Mouse (Mus musculus): ENCODE results near the gene Gzmb. TPM values are rescaled to one million over a fixed set of nuclear protein-coding genes. Genes with fewer than 3 reads are reported as not detected.

The Gzmb gene
- polyA plus RNA-seq, 1 experiment, result not detected

GRCm38 (mm10) chr14:56296786-56297185 lies 34.7 kb upstream of the Gzmb start:
- no peaks in the 10 kb centered on the region for H3K9me3 ChIP-seq (replicated peaks; ENCODE audit: control insufficient read depth, insufficient read depth, low read length, poor library complexity, severe bottlenecking)
- no peak overlapping the region for H3K27ac ChIP-seq (ENCODE audit: insufficient read depth, low read length)
- H3K4me1 ChIP-seq (ENCODE audit: control insufficient read depth, insufficient read depth, low read length), result no peaks in the 10 kb centered on the region
- no peak overlapping the region for H3K4me3 ChIP-seq (ENCODE audit: low read depth, low read length)
- no peaks in the 10 kb centered on the region for H3K36me3 ChIP-seq (ENCODE audit: control insufficient read depth, insufficient read depth, low read length, poor library complexity, severe bottlenecking)
- no peak overlapping the region for H3K9ac ChIP-seq (ENCODE audit: low read depth, poor library complexity, severe bottlenecking)
- no peaks in the 10 kb centered on the region for H3K27me3 ChIP-seq (ENCODE audit: control insufficient read depth, insufficient read depth, low read length, poor library complexity, severe bottlenecking)
- no peak for TF ChIP-seq EP300 (IDR thresholded peaks at IDR 0.05; ENCODE audit: insufficient read depth, low read depth, low read length)
- no peak for TF ChIP-seq POLR2A (IDR thresholded peaks at IDR 0.05; ENCODE audit: insufficient read depth, low read length)
- TF ChIP-seq CTCF (IDR thresholded peaks at IDR 0.05; ENCODE audit: low read depth, low read length), result no peak

GRCm38 (mm10) chr14:56296106-56296505 lies 34.0 kb upstream of the Gzmb start:
- TF ChIP-seq CTCF (IDR thresholded peaks at IDR 0.05; ENCODE audit: low read depth, low read length) (no peak), POLR2A (IDR thresholded peaks at IDR 0.05; ENCODE audit: insufficient read depth, low read length) (no peak), EP300 (IDR thresholded peaks at IDR 0.05; ENCODE audit: insufficient read depth, low read depth, low read length) (no peak)
- Histone ChIP-seq H3K27me3 (ENCODE audit: control insufficient read depth, insufficient read depth, low read length, poor library complexity, severe bottlenecking) (no peaks in the 10 kb centered on the region), H3K27ac (ENCODE audit: insufficient read depth, low read length) (no peak overlapping the region), H3K4me3 (ENCODE audit: low read depth, low read length) (no peak overlapping the region), H3K9ac (ENCODE audit: low read depth, poor library complexity, severe bottlenecking) (no peak overlapping the region), H3K4me1 (ENCODE audit: control insufficient read depth, insufficient read depth, low read length) (no peaks in the 10 kb centered on the region), H3K36me3 (ENCODE audit: control insufficient read depth, insufficient read depth, low read length, poor library complexity, severe bottlenecking) (no peaks in the 10 kb centered on the region), H3K9me3 (replicated peaks; ENCODE audit: control insufficient read depth, insufficient read depth, low read length, poor library complexity, severe bottlenecking) (no peaks in the 10 kb centered on the region)

- Histone ChIP-seq H3K4me1 (ENCODE audit: control insufficient read depth, insufficient read depth, low read length) (no peaks in the 10 kb centered on the region), H3K36me3 (ENCODE audit: control insufficient read depth, insufficient read depth, low read length, poor library complexity, severe bottlenecking) (no peaks in the 10 kb centered on the region), H3K27ac (ENCODE audit: insufficient read depth, low read length) (no peak overlapping the region), H3K4me3 (ENCODE audit: low read depth, low read length) (no peak overlapping the region), H3K9ac (ENCODE audit: low read depth, poor library complexity, severe bottlenecking) (no peak overlapping the region), H3K9me3 (replicated peaks; ENCODE audit: control insufficient read depth, insufficient read depth, low read length, poor library complexity, severe bottlenecking) (no peaks in the 10 kb centered on the region), H3K27me3 (ENCODE audit: control insufficient read depth, insufficient read depth, low read length, poor library complexity, severe bottlenecking) (no peaks in the 10 kb centered on the region)
- TF ChIP-seq POLR2A (IDR thresholded peaks at IDR 0.05; ENCODE audit: insufficient read depth, low read length), result no peak
- no peak for TF ChIP-seq EP300 (IDR thresholded peaks at IDR 0.05; ENCODE audit: insufficient read depth, low read depth, low read length)
- no peak for TF ChIP-seq CTCF (IDR thresholded peaks at IDR 0.05; ENCODE audit: low read depth, low read length)
Measured at GRCm38 (mm10) chr14:56293146-56293545, 31.1 kb upstream of the Gzmb start.

GRCm38 (mm10) chr14:56288651-56289050 lies 26.6 kb upstream of the Gzmb start:
- no peak for TF ChIP-seq CTCF (IDR thresholded peaks at IDR 0.05; ENCODE audit: low read depth, low read length)
- TF ChIP-seq POLR2A (IDR thresholded peaks at IDR 0.05; ENCODE audit: insufficient read depth, low read length), result no peak
- TF ChIP-seq EP300 (IDR thresholded peaks at IDR 0.05; ENCODE audit: insufficient read depth, low read depth, low read length), result no peak
- H3K9ac ChIP-seq (ENCODE audit: low read depth, poor library complexity, severe bottlenecking), result no peak overlapping the region
- H3K4me3 ChIP-seq (ENCODE audit: low read depth, low read length), result no peak overlapping the region
- no peaks in the 10 kb centered on the region for H3K9me3 ChIP-seq (replicated peaks; ENCODE audit: control insufficient read depth, insufficient read depth, low read length, poor library complexity, severe bottlenecking)
- no peaks in the 10 kb centered on the region; the same call in 1 of the 2 replicates for H3K27me3 ChIP-seq (ENCODE audit: control insufficient read depth, insufficient read depth, low read length, poor library complexity, severe bottlenecking)
- H3K4me1 ChIP-seq (ENCODE audit: control insufficient read depth, insufficient read depth, low read length), result no peaks in the 10 kb centered on the region
- no peak overlapping the region for H3K27ac ChIP-seq (ENCODE audit: insufficient read depth, low read length)
- no peaks in the 10 kb centered on the region for H3K36me3 ChIP-seq (ENCODE audit: control insufficient read depth, insufficient read depth, low read length, poor library complexity, severe bottlenecking)

GRCm38 (mm10) chr14:56287806-56288205 lies 25.7 kb upstream of the Gzmb start:
- no peaks in the 10 kb centered on the region; the same call in 1 of the 2 replicates for H3K27me3 ChIP-seq (ENCODE audit: control insufficient read depth, insufficient read depth, low read length, poor library complexity, severe bottlenecking)
- no peak overlapping the region for H3K9ac ChIP-seq (ENCODE audit: low read depth, poor library complexity, severe bottlenecking)
- H3K36me3 ChIP-seq (ENCODE audit: control insufficient read depth, insufficient read depth, low read length, poor library complexity, severe bottlenecking), result no peaks in the 10 kb centered on the region
- H3K27ac ChIP-seq (ENCODE audit: insufficient read depth, low read length), result no peak overlapping the region
- TF ChIP-seq POLR2A (IDR thresholded peaks at IDR 0.05; ENCODE audit: insufficient read depth, low read length) (no peak), CTCF (IDR thresholded peaks at IDR 0.05; ENCODE audit: low read depth, low read length) (no peak), EP300 (IDR thresholded peaks at IDR 0.05; ENCODE audit: insufficient read depth, low read depth, low read length) (no peak)
- H3K4me3 ChIP-seq (ENCODE audit: low read depth, low read length), result no peak overlapping the region
- H3K9me3 ChIP-seq (replicated peaks; ENCODE audit: control insufficient read depth, insufficient read depth, low read length, poor library complexity, severe bottlenecking), result no peaks in the 10 kb centered on the region
- no peaks in the 10 kb centered on the region for H3K4me1 ChIP-seq (ENCODE audit: control insufficient read depth, insufficient read depth, low read length)

GRCm38 (mm10) chr14:56284356-56285325 lies 22.6 kb upstream of the Gzmb start:
- no peaks in the 10 kb centered on the region; the same call in 1 of the 2 replicates for H3K27me3 ChIP-seq (ENCODE audit: control insufficient read depth, insufficient read depth, low read length, poor library complexity, severe bottlenecking)
- no peaks in the 10 kb centered on the region for H3K9me3 ChIP-seq (replicated peaks; ENCODE audit: control insufficient read depth, insufficient read depth, low read length, poor library complexity, severe bottlenecking)
- H3K4me3 ChIP-seq (ENCODE audit: low read depth, low read length), result no peak overlapping the region
- H3K36me3 ChIP-seq (ENCODE audit: control insufficient read depth, insufficient read depth, low read length, poor library complexity, severe bottlenecking), result no peaks in the 10 kb centered on the region
- H3K27ac ChIP-seq (ENCODE audit: insufficient read depth, low read length), result no peak overlapping the region
- no peaks in the 10 kb centered on the region for H3K4me1 ChIP-seq (ENCODE audit: control insufficient read depth, insufficient read depth, low read length)
- no peak overlapping the region for H3K9ac ChIP-seq (ENCODE audit: low read depth, poor library complexity, severe bottlenecking)
- TF ChIP-seq EP300 (IDR thresholded peaks at IDR 0.05; ENCODE audit: insufficient read depth, low read depth, low read length) (no peak), POLR2A (IDR thresholded peaks at IDR 0.05; ENCODE audit: insufficient read depth, low read length) (no peak), CTCF (IDR thresholded peaks at IDR 0.05; ENCODE audit: low read depth, low read length) (no peak)
